Mouse (Mus musculus) lung, postnatal 0 days (tissue): ENCODE results near the gene 2510009E07Rik.

ENCODE experiments used
- CTCF ChIP-seq: IDR thresholded peaks from 2 replicates; pipeline ENCODE4 v1.5.1; 2016; ENCODE audit warnings: antibody characterized with exemption, mild to moderate bottlenecking
- EP300 ChIP-seq: IDR thresholded peaks from 2 replicates; pipeline ENCODE4 v1.6.1; 2016; ENCODE audit warnings: antibody characterized with exemption, mild to moderate bottlenecking, control low read depth

DNA sequence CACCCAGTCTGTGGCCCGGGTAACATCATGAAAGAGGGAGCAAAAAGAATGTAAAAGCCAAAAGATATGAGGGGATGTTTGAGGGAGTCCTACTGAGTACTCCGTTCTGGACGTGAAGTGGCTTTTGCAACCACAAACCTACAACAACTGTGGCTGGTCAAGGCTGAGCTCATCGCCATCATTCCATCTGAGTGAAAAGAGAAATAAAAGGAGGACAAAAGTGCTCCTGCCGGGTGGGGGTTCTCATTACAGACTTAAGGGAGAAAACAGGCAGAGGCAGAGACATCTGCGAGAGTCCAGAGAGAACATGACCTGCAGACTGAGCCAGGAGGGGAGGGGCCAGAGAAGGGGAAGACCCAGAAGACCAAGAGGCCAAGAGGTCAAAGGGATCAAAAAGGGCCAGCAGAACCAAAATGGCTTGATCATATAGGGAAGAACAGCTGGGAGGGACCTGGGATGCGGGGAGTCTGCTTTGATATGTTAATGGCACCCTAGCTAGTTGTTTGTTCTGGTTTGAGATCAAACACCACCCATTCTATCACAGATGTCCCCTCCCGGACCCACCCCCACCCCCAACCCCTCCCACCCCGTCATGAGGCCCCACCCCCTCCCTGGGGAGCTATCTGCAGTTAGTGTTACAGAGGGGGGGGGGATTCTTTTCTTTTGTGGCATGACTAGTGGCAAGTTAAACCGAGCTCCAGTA is 7.3 kb upstream of the 2510009E07Rik start:
- TF ChIP-seq CTCF (no peak), EP300 (no peak)
